Mouse (Mus musculus) left cerebral cortex, adult 8-10 months (tissue): Measurements from ENCODE around the gene Layn. TPM values are rescaled to one million over a fixed set of nuclear protein-coding genes. Genes with fewer than 3 reads are reported as not detected.
A peak's percentile ranks its signal among the peaks of the same experiment; 100 is the strongest.

ENCODE experiments used
- DNase-seq, 2 experiments: peaks; one replicate each; pipeline ENCODE4 v3.0.0; 2022; ENCODE audit warnings: low spot score in 2 of 2
- microRNA-seq, 2 experiments: library from miRNA; unstranded; fragments of <30 nt; microRNA quantifications; one replicate each; pipeline ENCODE4 v1.2.0; 2022
- total RNA-seq, 4 experiments: library from RNA; stranded (reverse); gene quantifications; 2 replicates each; pipeline ENCODE4 v1.2.4; 2022

Layn gene
- total RNA-seq, 4 experiments from 2014 or later: 4.2 to 6.4 (median 5.3) TPM

DNA sequence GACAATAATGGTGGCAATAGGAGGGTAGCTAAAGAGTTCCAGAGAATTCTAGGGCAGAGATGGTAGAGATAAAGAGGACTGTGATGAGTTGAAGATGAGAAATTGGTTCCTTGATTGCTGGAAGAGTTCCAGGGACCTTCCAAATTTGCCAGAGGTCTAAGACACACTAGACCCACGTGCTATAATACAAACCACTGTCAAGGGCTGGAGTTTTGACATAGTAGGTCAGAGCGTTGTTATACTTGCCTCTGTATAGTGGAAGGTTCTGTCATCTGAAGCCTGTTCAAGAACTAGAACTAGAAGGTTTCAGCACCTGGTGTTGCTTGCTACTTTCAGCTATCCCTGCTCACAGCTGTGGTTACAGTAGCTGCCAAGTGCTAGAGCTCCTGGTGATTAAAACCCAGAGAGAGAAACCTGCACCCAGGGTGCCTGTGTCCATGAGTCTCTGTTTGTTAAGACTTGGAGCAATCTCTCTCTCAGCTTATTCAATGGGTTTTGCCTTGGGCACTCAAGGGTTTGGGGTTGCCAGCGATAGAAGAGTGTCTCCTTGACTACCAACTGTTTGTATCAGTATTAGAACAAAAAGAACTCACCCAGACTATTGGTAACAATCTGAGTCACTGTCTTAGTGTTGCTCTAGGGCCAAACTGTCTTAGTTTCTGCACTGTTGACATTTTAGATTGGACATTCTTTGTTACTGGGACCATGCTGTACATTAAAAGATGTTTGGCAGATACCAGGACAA lies 43.9 kb downstream of the Layn start:
- DNase-seq: no peak

DNA sequence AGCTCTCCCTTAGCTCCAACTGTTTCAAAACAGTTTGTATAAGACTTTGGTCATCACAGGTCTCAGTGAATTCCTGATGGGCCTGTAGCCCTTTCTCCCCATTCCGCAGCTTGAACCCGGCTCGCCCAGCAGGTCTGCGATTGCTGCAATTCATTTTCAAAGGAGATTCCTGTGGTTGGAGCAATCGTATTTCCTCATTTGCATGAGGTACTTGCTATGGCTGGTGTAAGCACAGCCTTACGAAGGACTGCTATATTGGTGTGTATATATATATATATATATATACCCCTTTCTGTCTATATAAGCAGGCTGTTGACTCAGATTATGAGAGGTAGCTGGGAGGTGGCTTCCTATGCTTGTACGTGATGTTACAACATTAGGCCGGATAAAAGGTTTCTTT lies 44.6 kb downstream of the Layn start:
- no peak for DNase-seq

DNA sequence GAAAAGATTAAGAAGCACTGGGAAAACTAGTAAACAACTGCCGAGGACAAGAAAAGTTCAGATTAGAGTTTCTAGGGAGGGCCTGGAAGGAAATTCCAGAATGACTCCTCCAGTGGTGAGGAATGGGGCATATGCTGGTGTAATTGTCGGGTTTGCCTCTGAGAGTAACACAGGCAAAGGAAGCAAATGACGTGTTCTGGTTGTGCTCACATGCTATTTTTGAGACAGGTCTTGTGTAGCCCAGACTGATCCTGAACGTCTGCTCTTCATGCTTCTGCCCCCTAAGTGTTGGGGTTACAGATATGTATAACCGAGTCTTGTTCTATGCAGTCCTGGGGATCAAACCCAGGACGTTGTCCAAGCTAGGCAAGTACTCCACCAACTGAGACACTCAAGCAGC lies 45.3 kb downstream of the Layn start:
- no peak for DNase-seq

DNA sequence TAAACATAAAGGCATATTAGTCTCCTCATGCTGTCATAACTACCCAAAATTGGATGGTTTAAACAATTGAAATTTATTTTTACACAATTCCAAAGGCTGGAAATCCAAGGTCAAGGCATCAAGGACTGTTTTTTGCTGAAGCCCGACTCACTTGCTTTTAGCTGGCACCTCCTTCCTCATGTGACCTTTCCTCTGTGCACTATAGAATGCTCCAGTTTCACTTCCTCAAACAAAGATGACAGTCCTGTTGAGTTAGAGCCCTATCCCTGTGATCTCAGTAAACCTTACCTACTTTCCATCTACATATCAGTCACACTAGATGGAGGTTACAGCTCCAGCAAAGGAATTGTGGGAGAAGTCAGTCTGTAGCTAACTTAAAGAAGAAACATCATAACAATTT lies 46.7 kb downstream of the Layn start:
- DNase-seq: no peak

DNA sequence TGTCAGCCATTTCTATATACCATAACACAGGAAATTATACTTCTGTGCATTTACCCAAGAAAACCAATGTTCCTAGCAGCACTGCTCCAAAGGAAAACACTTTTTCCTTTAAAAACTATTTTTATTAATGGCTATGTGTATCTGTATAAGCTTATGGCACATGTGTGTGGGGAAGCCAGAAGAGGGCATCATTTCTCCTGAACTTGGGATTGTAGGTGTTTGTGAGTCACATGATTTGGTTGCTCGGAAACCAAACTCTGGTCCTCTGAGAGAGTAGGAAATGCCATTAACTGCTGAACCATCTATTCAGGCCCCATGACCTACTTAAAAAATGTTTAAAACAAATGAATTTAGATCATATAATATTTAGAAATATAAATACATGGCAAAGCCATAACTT lies 49.9 kb downstream of the Layn start:
- DNase-seq: no peak

DNA sequence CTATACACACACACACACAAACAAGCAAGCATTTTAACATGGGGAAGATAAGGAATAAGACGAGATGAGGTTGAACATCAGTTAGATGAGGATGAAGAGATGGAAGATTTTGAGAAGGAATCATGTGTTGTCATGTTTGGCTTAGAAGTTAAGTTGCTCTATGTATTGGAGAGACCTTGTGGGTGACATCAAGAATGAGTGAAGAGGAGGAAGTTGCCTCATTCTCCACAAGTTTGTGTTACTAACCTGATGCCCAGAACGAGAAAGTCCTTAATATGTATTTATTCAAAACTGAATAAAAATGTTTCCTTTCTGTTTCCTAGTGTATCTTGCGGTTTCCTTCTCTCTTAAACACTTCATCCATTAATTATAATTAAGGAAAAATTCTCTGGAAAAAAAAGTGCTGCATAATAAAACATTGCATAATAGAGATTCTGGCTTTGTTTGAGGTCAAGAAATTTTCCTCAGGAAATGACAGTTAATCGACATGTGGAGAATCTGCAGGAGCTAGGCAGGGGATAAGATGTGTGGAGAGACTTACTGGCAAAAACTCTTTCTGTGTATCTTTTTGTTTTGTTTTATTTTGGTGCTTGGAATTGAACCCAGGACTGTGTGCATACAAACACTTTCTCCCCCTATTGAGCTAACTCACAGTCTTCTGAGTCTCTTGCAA lies 55.6 kb downstream of the Layn start:
- no peak for DNase-seq

DNA sequence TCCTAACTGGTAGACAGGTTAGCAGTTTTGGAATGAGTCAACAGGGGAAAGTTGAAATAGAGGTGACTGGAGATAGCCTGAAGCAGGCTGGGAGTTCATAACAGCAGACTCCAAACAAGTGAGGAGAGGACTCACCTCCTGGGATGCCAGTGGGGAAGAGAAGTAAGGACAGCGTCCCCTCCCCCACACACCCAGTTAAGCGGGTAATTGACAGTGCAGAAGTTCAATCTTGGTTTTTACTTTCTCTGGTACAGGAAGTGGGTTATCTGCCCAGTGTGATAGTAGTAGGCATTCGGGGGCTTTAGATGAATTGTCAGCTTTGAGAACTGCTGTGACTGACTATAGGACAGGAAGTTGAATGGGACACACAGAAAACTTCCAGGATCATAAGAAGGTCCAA lies 56.5 kb downstream of the Layn start:
- DNase-seq: no peak

DNA sequence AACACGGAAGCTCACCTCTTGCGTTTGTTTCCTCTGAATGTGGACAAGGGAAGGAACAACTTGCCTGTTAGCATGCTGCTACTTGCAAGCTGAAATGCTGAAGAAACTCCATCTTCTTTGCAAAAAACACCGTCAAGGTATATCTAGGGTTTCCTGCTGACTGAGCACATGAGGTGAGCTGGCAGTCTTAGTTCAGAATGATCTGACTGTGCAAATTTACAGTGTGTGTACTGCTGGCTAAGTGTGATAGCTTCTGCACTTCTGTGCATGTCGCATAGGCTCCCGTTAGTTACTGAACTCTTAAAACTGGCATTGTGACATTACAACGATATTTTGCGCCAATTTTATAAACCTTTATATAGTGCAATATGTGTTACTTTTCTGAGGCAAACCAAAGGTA lies 57.2 kb downstream of the Layn start:
- no peak for DNase-seq

DNA sequence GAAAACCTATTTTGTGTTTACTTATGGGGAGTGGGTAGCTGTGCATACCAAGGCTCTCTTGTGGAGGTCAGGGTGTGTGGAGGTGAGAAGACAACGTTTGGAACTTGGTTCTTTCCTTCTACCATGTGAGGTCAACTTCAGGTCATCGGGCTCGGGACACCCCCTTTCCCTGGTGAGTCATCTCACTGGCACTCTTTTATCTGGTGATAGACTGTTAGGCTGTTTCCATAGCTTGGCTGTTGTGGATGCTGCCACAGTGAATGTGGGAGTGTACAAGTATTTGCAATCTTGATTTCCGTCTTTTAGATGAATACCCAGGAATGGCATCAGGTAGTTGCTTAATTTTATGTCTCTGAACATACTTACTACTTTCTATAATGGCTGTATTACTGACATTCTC lies 61.2 kb downstream of the Layn start:
- no peak for DNase-seq

DNA sequence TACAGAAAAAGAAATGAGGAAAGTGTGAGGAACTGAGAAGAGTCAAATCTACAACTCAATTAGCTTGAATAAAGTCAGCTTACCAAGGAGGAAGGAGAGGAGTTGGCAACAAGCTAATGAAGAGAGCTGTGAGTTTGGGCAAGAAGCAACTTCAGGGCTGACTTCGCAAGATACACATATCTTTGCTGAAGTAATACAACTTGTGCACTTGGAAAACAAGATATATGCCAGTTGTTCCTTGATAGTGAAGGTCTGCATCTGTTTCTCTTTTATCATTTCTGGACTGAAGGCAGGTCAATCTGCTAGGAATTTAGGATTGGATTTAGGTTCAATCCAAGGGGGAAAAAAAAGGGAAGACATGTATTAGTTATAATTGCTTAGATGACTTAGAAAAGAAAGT lies 63.2 kb downstream of the Layn start:
- no peak for DNase-seq

DNA sequence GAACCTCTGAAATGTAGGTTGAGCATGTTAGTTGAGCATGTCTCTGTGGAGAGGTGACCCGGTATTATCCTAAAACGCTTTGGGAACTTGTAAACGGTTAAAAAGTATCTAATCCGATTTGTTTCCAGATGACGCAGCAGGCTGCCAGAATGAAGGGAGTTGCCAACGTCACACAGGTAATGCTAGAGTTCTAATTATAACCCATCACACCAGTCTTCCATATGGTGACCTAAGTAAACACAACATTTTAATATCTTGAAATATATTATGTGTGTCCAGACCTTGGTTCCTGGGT lies 67.3 kb downstream of the Layn start:
- DNase-seq: no peak

DNA sequence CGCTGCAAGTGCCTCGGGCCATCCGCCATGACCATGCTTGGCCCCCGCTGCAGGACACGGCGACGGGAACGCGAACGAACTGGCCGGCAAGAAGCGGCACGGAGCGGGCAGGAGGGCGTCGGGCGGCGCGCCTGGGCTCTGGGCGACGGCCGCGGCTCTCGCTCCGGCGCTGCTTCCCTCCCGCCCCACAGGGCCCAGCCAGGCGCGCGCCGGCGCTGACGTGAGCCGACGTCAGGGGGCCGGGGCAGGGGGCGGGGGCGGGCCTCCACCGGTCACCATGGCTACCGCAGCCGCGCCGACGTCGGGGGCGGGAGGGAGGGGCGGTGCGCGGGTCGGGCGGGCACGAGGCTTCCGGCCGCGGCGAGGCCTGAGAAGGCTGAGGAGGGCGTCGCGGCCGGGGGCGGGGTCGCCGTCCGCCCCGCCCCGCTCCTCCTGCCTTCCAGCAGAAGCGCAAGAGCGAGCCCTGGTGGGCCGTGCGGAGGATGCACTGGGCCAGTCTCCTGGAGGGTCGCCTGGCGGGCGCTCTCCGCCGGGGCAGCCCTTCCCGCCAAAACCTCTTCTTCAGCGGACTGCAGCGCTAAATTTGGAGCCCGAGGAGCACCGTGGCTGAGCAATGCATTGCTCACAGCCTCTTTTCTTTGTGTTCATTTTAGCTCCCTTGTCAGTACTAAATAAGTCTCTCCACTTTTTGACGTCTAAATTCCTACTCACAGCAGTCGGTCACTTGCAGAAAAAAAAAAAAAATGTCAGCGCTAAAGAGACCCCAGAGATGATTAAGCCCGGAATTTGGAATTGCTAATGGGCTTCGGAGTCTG lies 67.8 kb downstream of the Layn start, which contains the start of gene Sik2:
Gene Sik2 (minus strand): TSS at position 233 of the 815 bp plus-strand sequence.
- peak; percentile 75 to 83 for DNase-seq

DNA sequence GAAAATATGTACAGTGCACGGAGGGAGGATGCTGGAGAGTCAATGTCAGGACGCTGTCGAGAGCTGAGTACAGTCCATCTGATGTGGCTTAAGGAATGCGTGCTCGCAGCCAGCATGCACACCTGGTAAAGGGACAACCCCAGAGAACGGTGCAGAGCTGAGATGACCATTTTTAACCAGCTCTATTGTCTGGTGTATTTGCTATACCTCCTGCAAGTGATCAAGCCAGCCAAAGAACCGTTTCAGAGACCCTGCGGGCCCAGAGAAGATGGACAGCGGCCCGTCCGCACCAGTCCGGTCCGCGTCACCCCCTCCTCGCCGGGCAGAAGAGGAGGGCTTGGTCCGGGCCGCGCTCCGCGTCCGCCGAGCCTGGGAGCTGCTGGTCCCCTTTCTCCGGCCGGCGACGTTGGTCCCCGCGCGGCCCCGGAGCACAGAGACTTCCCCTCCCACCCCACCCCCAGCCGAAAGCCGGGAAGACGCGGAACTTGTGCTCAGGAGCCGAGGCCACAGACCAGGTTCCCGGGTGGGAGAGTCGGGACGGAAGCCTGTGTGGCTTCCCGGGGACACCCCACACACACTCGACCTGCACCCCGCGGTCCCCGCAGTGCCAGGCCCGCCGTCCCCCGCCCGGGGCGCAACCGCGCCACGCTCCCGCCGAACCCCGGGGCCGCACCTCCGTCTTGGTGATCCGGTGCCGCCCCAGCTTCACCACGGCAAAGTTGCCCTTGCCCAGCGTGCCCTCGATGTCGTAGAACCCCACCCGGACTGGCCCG lies 68.6 kb downstream of the Layn start:
- DNase-seq: peak; percentile 11

DNA sequence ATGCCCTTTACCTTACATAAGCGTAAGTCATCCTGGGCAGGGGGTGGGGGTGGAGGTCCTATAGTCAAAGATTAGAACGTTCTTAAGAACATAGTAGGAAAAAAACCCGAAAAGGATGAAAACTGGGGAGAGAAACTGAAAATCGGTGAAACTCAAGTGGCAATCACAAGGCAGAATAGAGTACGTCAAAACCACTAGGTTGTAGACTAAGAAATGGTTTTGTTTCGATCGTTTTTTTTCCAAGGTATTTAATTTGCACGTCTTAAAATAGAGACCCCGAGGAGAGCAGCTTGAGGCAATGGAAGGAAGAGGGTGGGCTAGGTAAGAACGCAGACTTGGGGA lies 69.2 kb downstream of the Layn start:
- DNase-seq: no peak

DNA sequence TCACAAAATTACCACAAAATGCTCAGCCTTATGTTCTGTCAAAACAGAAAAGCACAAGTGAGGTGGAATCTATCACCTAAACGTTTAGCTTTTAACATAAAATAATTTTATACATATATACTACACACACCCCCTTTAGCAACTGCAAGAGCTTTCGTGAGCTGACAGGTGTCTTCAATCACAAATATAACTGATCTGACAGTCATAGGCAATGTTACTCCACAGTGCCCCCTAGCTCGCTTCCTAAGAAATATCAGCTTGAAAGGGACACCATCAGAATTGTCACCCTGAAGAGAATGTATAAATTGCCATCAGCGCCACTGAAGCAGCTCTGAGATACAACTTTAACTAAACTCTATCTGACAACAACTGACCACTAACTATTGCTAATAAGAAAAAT lies 70.0 kb downstream of the Layn start:
- peak in 1 of 2 experiments; percentile 17 for DNase-seq

Small RNA genes lying within 50 kb of the gene (microRNA-seq; reads per million reads assigned to microRNA genes)
- 14.7 to 41.0 reads per million in 2 experiments for gene Mir34b
- gene Mir34c: 263 to 691 reads per million in 2 experiments

Other genes starting within 250 kb of the Layn start
- gene Ppp2r1b, start 231.8 kb downstream of the Layn start, total RNA-seq: 10 to 100 TPM; 13.5 to 19.2 (median 16.8) TPM
- 10 to 100 TPM; 41.2 to 49.3 (median 43.6) TPM for gene Sik2, start 68.0 kb downstream of the Layn start, total RNA-seq
- gene Btg4, start 16.2 kb downstream of the Layn start, total RNA-seq: not detected
- gene 4833427G06Rik, start 25.0 kb upstream of the Layn start, total RNA-seq: under 1 TPM in 1 of 4 experiments, not detected in 3; 0.39 TPM
- gene Gm32742, start 88.4 kb upstream of the Layn start, total RNA-seq: not detected
- under 1 TPM in 1 of 4 experiments, not detected in 3; 0.20 TPM for gene Pou2af1, start 136.6 kb upstream of the Layn start, total RNA-seq
- gene Colca2, start 201.5 kb upstream of the Layn start, total RNA-seq: 1 to 10 TPM in 2 of 4 experiments, under 1 TPM in 2; 0.80 to 1.2 (median 1.0) TPM